Mouse (Mus musculus) stomach, postnatal 0 days (tissue): ENCODE data around the gene Gsg1. TPM values are rescaled to one million over a fixed set of nuclear protein-coding genes. Genes with fewer than 3 reads are reported as not detected.
A peak's percentile ranks its signal among the peaks of the same experiment; 100 is the strongest.

Source experiments
- ATAC-seq: fragments of 200-750 bp; cut with Nextera tagmentation; 2 replicates; pipeline ENCODE4 v1.8.0; 2017; ENCODE audit not compliant: low FRiP score, low TSS enrichment
- DNase-seq: peaks from one replicate; pipeline ENCODE4 v3.0.0-alpha.2; 2016; ENCODE audit warnings: low spot score
- H3K27ac ChIP-seq: fragments of 300-500 bp; sonication (generic); replicated peaks from 2 replicates; pipeline ENCODE4 v1.5.1; 2014; ENCODE audit warnings: mild to moderate bottlenecking, control low read depth
- H3K27me3 ChIP-seq: fragments of 300-500 bp; sonication (generic); 2 replicates; pipeline ENCODE4 v1.6.1; 2014; ENCODE audit warnings: low read length; ENCODE audit not compliant: control insufficient read depth, insufficient read depth
- H3K36me3 ChIP-seq: fragments of 300-500 bp; sonication (generic); 2 replicates; pipeline ENCODE4 v1.6.1; 2014; ENCODE audit warnings: low read length, mixed read lengths; ENCODE audit not compliant: control insufficient read depth, insufficient read depth
- H3K4me1 ChIP-seq: fragments of 300-500 bp; sonication (generic); replicated peaks from 2 replicates; pipeline ENCODE4 v1.6.1; 2014; ENCODE audit warnings: antibody characterized with exemption; ENCODE audit not compliant: control insufficient read depth, insufficient read depth
- H3K4me2 ChIP-seq: fragments of 300-500 bp; sonication (generic); replicated peaks from 2 replicates; pipeline ENCODE4 v1.6.1; 2014; ENCODE audit warnings: low read depth, mild to moderate bottlenecking, control low read depth, moderate library complexity
- H3K4me3 ChIP-seq: fragments of 300-500 bp; sonication (generic); 2 replicates; pipeline ENCODE4 v1.5.1; 2014; ENCODE audit warnings: low read depth, low read length, control low read depth
- H3K9ac ChIP-seq: fragments of 300-500 bp; sonication (generic); 2 replicates; pipeline ENCODE4 v1.6.1; 2014; ENCODE audit warnings: mild to moderate bottlenecking, low read length, control low read depth, mixed read lengths
- H3K9me3 ChIP-seq: fragments of 300-500 bp; sonication (generic); 2 replicates; pipeline ENCODE4 v1.6.1; 2016; ENCODE audit warnings: low read length; ENCODE audit not compliant: control insufficient read depth
- CTCF ChIP-seq: IDR thresholded peaks from 2 replicates; pipeline ENCODE4 v1.5.1; 2016; ENCODE audit warnings: antibody characterized with exemption, low read depth, mild to moderate bottlenecking, moderate library complexity
- EP300 ChIP-seq: optimal IDR thresholded peaks from 2 replicates; pipeline ENCODE3; 2016; ENCODE audit warnings: antibody characterized with exemption
- WGBS: fragments of 180-500 bp; shearing (Covaris S2); extraction: QIAGEN DNeasy Blood & Tissue Kit; methylation state at CpG from one replicate; pipeline ENCODE4 v1.1.7; 2014; 5-methylcytosine and 5-hydroxymethylcytosine counted together
- polyA plus RNA-seq: library from polyadenylated mRNA; unstranded; fragments of >200 nt; fragmentation: Nextera tagmentation; extraction: Ambion mirVana; gene quantifications from 2 replicates; pipeline ENCODE4 v1.2.1, GENCODE M21; 2015

Gene Gsg1
- polyA plus RNA-seq, 1 experiment from 2014 or later: 0.50 TPM

GRCm38 (mm10) chr6:135252728-135253077 lies 1.4 kb downstream of the Gsg1 start:
- H3K9ac ChIP-seq: peak overlapping the region; percentile 38; the same call in 1 of the 2 replicates
- no peak overlapping the region for H3K4me3 ChIP-seq
- H3K4me2 ChIP-seq: peak overlapping the region; percentile 45

GRCm38 (mm10) chr6:135251849-135252727 lies 2.1 kb downstream of the Gsg1 start:
- peak overlapping the region; percentile 38; the same call in 1 of the 2 replicates for H3K9ac ChIP-seq
- peak; percentile 45 for ATAC-seq
- H3K4me3 ChIP-seq: no peak overlapping the region

More at GRCm38 (mm10) chr6:135252728-135253077, 1.4 kb downstream of the Gsg1 start:
- ATAC-seq: peak; percentile 93
- peak overlapping the region; percentile 81 for H3K27ac ChIP-seq
- no peaks in the 10 kb centered on the region for H3K36me3 ChIP-seq
- no peaks in the 10 kb centered on the region for H3K9me3 ChIP-seq
- TF ChIP-seq CTCF (no peak), EP300 (no peak)
- H3K4me1 ChIP-seq: 0 out of 2 replicates have a peak, but pooled peaks cover 2% of the 10 kb centered on the region
- DNase-seq: peak; percentile 95
- WGBS: 8% methylated on average over 16 of the region's 16 CpGs
- no peaks in the 10 kb centered on the region for H3K27me3 ChIP-seq

GRCm38 (mm10) chr6:135250926-135251699 lies 3.0 kb downstream of the Gsg1 start:
- Histone ChIP-seq H3K36me3 (no peaks in the 10 kb centered on the region), H3K4me1 (0 out of 2 replicates have a peak, but pooled peaks cover 2% of the 10 kb centered on the region), H3K4me2 (no peak overlapping the region), H3K9me3 (no peaks in the 10 kb centered on the region), H3K9ac (no peak overlapping the region), H3K4me3 (no peak overlapping the region), H3K27me3 (no peaks in the 10 kb centered on the region), H3K27ac (peak overlapping the region; percentile 61)
- no peak for DNase-seq
- no peak for ATAC-seq
- TF ChIP-seq EP300 (no peak), CTCF (no peak)
- 61% methylated on average over 19 of the region's 19 CpGs for WGBS

More at GRCm38 (mm10) chr6:135251849-135252727, 2.1 kb downstream of the Gsg1 start:
- peak; percentile 61 for DNase-seq
- Histone ChIP-seq H3K27me3 (no peaks in the 10 kb centered on the region), H3K27ac (peak overlapping the region; percentile 81), H3K4me1 (0 out of 2 replicates have a peak, but pooled peaks cover 2% of the 10 kb centered on the region), H3K36me3 (no peaks in the 10 kb centered on the region), H3K9me3 (no peaks in the 10 kb centered on the region), H3K4me2 (peak overlapping the region; percentile 45)
- TF ChIP-seq EP300 (no peak), CTCF (no peak)
- WGBS: 50% methylated on average over 24 of the region's 24 CpGs

GRCm38 (mm10) chr6:135249846-135250531 lies 4.2 kb downstream of the Gsg1 start:
- H3K9me3 ChIP-seq: no peaks in the 10 kb centered on the region
- ATAC-seq: peak; percentile 85
- H3K4me2 ChIP-seq: peak overlapping the region; percentile 13; the same call in 1 of the 2 replicates
- WGBS: 22% methylated on average over 19 of the region's 19 CpGs
- no peaks in the 10 kb centered on the region for H3K27me3 ChIP-seq
- H3K27ac ChIP-seq: peak overlapping the region; percentile 61
- no peaks in the 10 kb centered on the region for H3K36me3 ChIP-seq
- H3K4me3 ChIP-seq: no peak overlapping the region
- no peak overlapping the region for H3K9ac ChIP-seq
- peak; percentile 78 for DNase-seq
- TF ChIP-seq EP300 (peak; percentile 27), CTCF (peak; percentile 98)
- 0 out of 2 replicates have a peak, but pooled peaks cover 2% of the 10 kb centered on the region for H3K4me1 ChIP-seq

- DNase-seq: no peak
- TF ChIP-seq EP300 (no peak), CTCF (no peak)
- Histone ChIP-seq H3K9me3 (no peaks in the 10 kb centered on the region), H3K4me1 (0 out of 2 replicates have a peak, but pooled peaks cover 2% of the 10 kb centered on the region), H3K4me2 (no peak overlapping the region), H3K4me3 (no peak overlapping the region), H3K36me3 (no peaks in the 10 kb centered on the region), H3K9ac (no peak overlapping the region), H3K27ac (no peak overlapping the region), H3K27me3 (no peaks in the 10 kb centered on the region)
- no peak for ATAC-seq
- 59% methylated on average over 6 of the region's 6 CpGs for WGBS
These were observed 6.3 kb downstream of the Gsg1 start for GRCm38 (mm10) chr6:135247861-135248260.
